Mouse (Mus musculus) embryo, embryonic 11.5 days (tissue): ENCODE measurements around the gene Kalrn.

Source experiments
- DNase-seq: peaks from one replicate; pipeline ENCODE4 v3.0.0-alpha.2; 2012; ENCODE audit warnings: low read depth, low spot score

Gene Kalrn

GRCm38 (mm10) chr16:34430131-34430530 lies 143.2 kb downstream of the Kalrn start:
- DNase-seq, result no peak

- no peak for DNase-seq
Observed at GRCm38 (mm10) chr16:34427654-34428053, 145.7 kb downstream of the Kalrn start.

- peak; percentile 40 for DNase-seq
Observed at GRCm38 (mm10) chr16:34421473-34421872, 151.9 kb downstream of the Kalrn start.

GRCm38 (mm10) chr16:34417966-34418365 lies 155.4 kb downstream of the Kalrn start:
- no peak for DNase-seq

GRCm38 (mm10) chr16:34417383-34417782 lies 155.9 kb downstream of the Kalrn start:
- DNase-seq, result no peak

- DNase-seq, result no peak
Observed at GRCm38 (mm10) chr16:34414581-34414980, 158.8 kb downstream of the Kalrn start.

- no peak for DNase-seq
Observed at GRCm38 (mm10) chr16:34413868-34414333, 159.4 kb downstream of the Kalrn start.

GRCm38 (mm10) chr16:34407036-34407435 lies 166.3 kb downstream of the Kalrn start:
- DNase-seq, result no peak

- no peak for DNase-seq
Observed at GRCm38 (mm10) chr16:34405094-34405493, 168.2 kb downstream of the Kalrn start.

GRCm38 (mm10) chr16:34401216-34401615 lies 172.1 kb downstream of the Kalrn start:
- DNase-seq, result no peak

GRCm38 (mm10) chr16:34400102-34400728 lies 173.1 kb downstream of the Kalrn start:
- DNase-seq, result peak; percentile 61

GRCm38 (mm10) chr16:34395221-34395811 lies 178.0 kb downstream of the Kalrn start:
- no peak for DNase-seq

- DNase-seq, result no peak
Observed at GRCm38 (mm10) chr16:34389520-34390271, 183.6 kb downstream of the Kalrn start.

GRCm38 (mm10) chr16:34388871-34389270 lies 184.5 kb downstream of the Kalrn start:
- DNase-seq, result no peak

- no peak for DNase-seq
Observed at GRCm38 (mm10) chr16:34385065-34385464, 188.3 kb downstream of the Kalrn start.

- no peak for DNase-seq
Observed at GRCm38 (mm10) chr16:34382992-34383391, 190.3 kb downstream of the Kalrn start.

GRCm38 (mm10) chr16:34376166-34376857 lies 197.0 kb downstream of the Kalrn start:
- no peak for DNase-seq

GRCm38 (mm10) chr16:34373519-34373918 lies 199.8 kb downstream of the Kalrn start:
- DNase-seq, result no peak

GRCm38 (mm10) chr16:34372103-34372741 lies 201.1 kb downstream of the Kalrn start:
- no peak for DNase-seq

GRCm38 (mm10) chr16:34359206-34359605 lies 214.1 kb downstream of the Kalrn start:
- no peak for DNase-seq

- no peak for DNase-seq
Observed at GRCm38 (mm10) chr16:34355547-34355946, 217.8 kb downstream of the Kalrn start.

GRCm38 (mm10) chr16:34354042-34354441 lies 219.3 kb downstream of the Kalrn start:
- DNase-seq, result no peak
